Comparison of ENCODE assay signal across 27 mouse cellular contexts in genomic region chr14:26934891-26935290, GRCm38 (mm10). TPM values are rescaled to one million over a fixed set of nuclear protein-coding genes. Genes with fewer than 3 reads are reported as not detected.
"Had no signal": no experiment of that assay in that cellular context is flagged by ENCODE, and none has a peak within 500 bp of the region (broad histone marks: within the 10 kb centered on the region; RNA-seq: fewer than 3 reads in every experiment).

No protein-coding gene starts in this region.

- H3K9me3 ChIP-seq: intestine, embryonic 15.5 days; liver, embryonic 13.5 days had no signal

- H3K4me2 ChIP-seq: intestine, embryonic 15.5 days; liver, embryonic 13.5 days; midbrain, embryonic 11.5 days had no signal

- DNase-seq: layer of hippocampus, postnatal 36 days; liver, embryonic 13.5 days; lung, adult 2 months; lung, postnatal 14 days; lung, postnatal 4 days; midbrain, embryonic 14.5 days; thymus, adult 2 months; thymus, postnatal 25 days had no signal

- H3K27me3 ChIP-seq: intestine, embryonic 15.5 days; liver, embryonic 13.5 days had no signal

- H3K4me3 ChIP-seq: intestine, embryonic 15.5 days; left cerebral cortex, adult 2 months; liver, embryonic 13.5 days had no signal

- ATAC-seq: intestine, embryonic 15.5 days had no signal

- H3K4me1 ChIP-seq: intestine, embryonic 15.5 days; liver, embryonic 13.5 days had no signal

- H3K36me3 ChIP-seq: liver, embryonic 13.5 days had no signal

- H3K27ac ChIP-seq: intestine, embryonic 15.5 days; kidney, postnatal 0 days; left cerebral cortex, adult 2 months; liver, embryonic 13.5 days had no signal

- H3K9ac ChIP-seq: intestine, embryonic 15.5 days; liver, embryonic 13.5 days had no signal

RNA-seq across cellular contexts. Expression of gene Asb14, which starts 40.5 kb away (rescaled TPM):
- total RNA-seq: layer of hippocampus, postnatal 36 days; megakaryocyte progenitor cell, adult 5-6 weeks; midbrain, postnatal 0 days had no signal
- polyA plus RNA-seq: liver, adult 2 months; liver, embryonic 13.5 days; midbrain, embryonic 11.5 days; neural tube, embryonic 11.5 days; small intestine, adult 2 months; spleen, adult 2 months; stomach, embryonic 16.5 days had no signal

RNA-seq across cellular contexts. Expression of gene Hesx1, which starts 59.3 kb away (rescaled TPM):
- total RNA-seq: layer of hippocampus, adult 8-10 months; layer of hippocampus, postnatal 10 days; layer of hippocampus, postnatal 36 days; left cerebral cortex, adult 2 months; left cerebral cortex, postnatal 10 days; left cerebral cortex, postnatal 36 days; liver, adult 2 months; megakaryocyte-erythroid progenitor cell, adult 5-6 weeks had no signal
- polyA plus RNA-seq: liver, adult 2 months; lung, adult 2 months; lung, embryonic 16.5 days; midbrain, embryonic 11.5 days; midbrain, embryonic 14.5 days; neural tube, embryonic 11.5 days; neural tube, embryonic 14.5 days; small intestine, adult 2 months; spleen, adult 2 months; testis, adult 2 months; thymus, adult 2 months had no signal
